Mouse (Mus musculus) ES-Bruce4 (cell line): Measurements from ENCODE around the gene Rhoj. TPM values are rescaled to one million over a fixed set of nuclear protein-coding genes. Genes with fewer than 3 reads are reported as not detected.

Experiments used
- H3K27ac ChIP-seq: 2 replicates; pipeline ENCODE4 v1.5.1; 2012; ENCODE audit warnings: low read length, inconsistent platforms; ENCODE audit not compliant: insufficient read depth
- H3K27me3 ChIP-seq: 2 replicates; pipeline ENCODE4 v1.6.1; 2012; ENCODE audit warnings: mild to moderate bottlenecking, low read length, inconsistent platforms; ENCODE audit not compliant: control insufficient read depth, poor library complexity, insufficient read depth, severe bottlenecking
- H3K36me3 ChIP-seq: 2 replicates; pipeline ENCODE4 v1.6.1; 2012; ENCODE audit warnings: inconsistent platforms, mild to moderate bottlenecking, low read length, moderate library complexity; ENCODE audit not compliant: control insufficient read depth, poor library complexity, insufficient read depth, severe bottlenecking
- H3K4me1 ChIP-seq: one replicate; pipeline ENCODE4 v1.8.1; 2011; ENCODE audit warnings: low read length; ENCODE audit not compliant: control insufficient read depth, insufficient read depth
- H3K4me3 ChIP-seq: 2 replicates; pipeline ENCODE4 v1.5.1; 2011; ENCODE audit warnings: low read depth, mild to moderate bottlenecking, low read length
- H3K9ac ChIP-seq: 2 replicates; pipeline ENCODE4 v1.6.1; 2012; ENCODE audit warnings: low read depth, mild to moderate bottlenecking, inconsistent platforms; ENCODE audit not compliant: poor library complexity, severe bottlenecking
- H3K9me3 ChIP-seq: replicated peaks from 2 replicates; pipeline ENCODE4 v1.6.1; 2012; ENCODE audit warnings: mild to moderate bottlenecking, low read length, inconsistent platforms; ENCODE audit not compliant: control insufficient read depth, poor library complexity, insufficient read depth, severe bottlenecking
- CTCF ChIP-seq: IDR thresholded peaks from one replicate; pipeline ENCODE4 v1.8.1; 2011; ENCODE audit warnings: low read depth, low read length
- EP300 ChIP-seq: IDR thresholded peaks from 2 replicates; pipeline ENCODE4 v1.6.1; 2011; ENCODE audit warnings: low read depth, low read length; ENCODE audit not compliant: insufficient read depth
- POLR2A ChIP-seq: IDR thresholded peaks from one replicate; pipeline ENCODE4 v1.8.1; 2011; ENCODE audit warnings: low read length; ENCODE audit not compliant: insufficient read depth
- polyA plus RNA-seq: library from polyadenylated mRNA; stranded (reverse); fragments of >200 nt; gene quantifications from 2 replicates; pipeline ENCODE4 v1.2.4, GENCODE M21; 2011; ENCODE audit warnings: low read depth; ENCODE audit not compliant: missing spikeins, insufficient read depth, insufficient read length

Rhoj gene
- polyA plus RNA-seq, 1 experiment, result not detected

DNA sequence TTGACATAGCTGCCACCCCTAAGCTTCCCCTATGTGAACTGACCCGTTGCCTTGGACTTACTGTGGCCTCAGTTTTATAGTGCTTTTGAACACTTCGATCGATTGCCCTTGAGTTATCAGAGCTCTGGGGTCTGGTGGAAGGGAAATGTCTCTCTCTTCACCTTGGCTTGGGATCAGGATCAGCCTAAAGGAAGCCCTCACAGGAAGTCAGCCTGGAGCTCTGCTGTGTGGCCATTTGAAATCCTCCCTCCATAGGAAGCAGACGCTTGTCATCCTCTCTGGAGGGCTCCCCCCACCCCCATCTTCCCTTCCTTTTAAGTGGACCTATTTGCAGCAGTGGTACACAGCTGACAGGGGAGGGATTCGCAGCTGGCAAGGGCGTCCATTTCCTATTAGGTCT lies 1.6 kb downstream of the Rhoj start:
- no peak overlapping the region for H3K27ac ChIP-seq
- H3K36me3 ChIP-seq, result no peaks in the 10 kb centered on the region
- no peak for TF ChIP-seq CTCF
- no peak for TF ChIP-seq POLR2A
- no peak for TF ChIP-seq EP300
- H3K9ac ChIP-seq, result no peak overlapping the region
- no peaks in the 10 kb centered on the region for H3K4me1 ChIP-seq
- H3K9me3 ChIP-seq, result no peaks in the 10 kb centered on the region
- H3K27me3 ChIP-seq, result peaks cover 4% of the 10 kb centered on the region; the same call in 1 of the 2 replicates
- no peak overlapping the region for H3K4me3 ChIP-seq

DNA sequence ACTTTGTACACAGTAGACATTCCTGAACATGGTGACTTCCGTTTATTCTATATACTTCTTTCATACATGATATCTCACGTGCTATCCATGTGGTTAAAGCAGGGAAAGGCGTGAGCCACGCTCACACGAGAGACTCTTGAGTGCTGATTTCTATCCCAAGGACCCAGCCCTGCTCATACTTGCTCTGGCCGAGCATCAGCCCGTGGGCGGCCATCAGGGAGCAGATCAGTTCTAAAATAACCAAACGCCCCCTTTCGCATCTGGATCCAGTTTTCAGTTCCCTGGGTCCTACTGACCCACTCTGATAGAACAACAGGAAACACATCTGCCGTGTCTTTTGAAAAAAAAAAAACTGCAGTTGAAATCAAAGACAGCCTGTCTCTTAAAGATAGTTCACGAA lies 2.6 kb downstream of the Rhoj start:
- Histone ChIP-seq H3K27me3 (peaks cover 4% of the 10 kb centered on the region; the same call in 1 of the 2 replicates), H3K9ac (no peak overlapping the region), H3K36me3 (no peaks in the 10 kb centered on the region), H3K4me3 (no peak overlapping the region), H3K27ac (no peak overlapping the region), H3K4me1 (no peaks in the 10 kb centered on the region), H3K9me3 (no peaks in the 10 kb centered on the region)
- TF ChIP-seq POLR2A, result no peak
- no peak for TF ChIP-seq EP300
- no peak for TF ChIP-seq CTCF

DNA sequence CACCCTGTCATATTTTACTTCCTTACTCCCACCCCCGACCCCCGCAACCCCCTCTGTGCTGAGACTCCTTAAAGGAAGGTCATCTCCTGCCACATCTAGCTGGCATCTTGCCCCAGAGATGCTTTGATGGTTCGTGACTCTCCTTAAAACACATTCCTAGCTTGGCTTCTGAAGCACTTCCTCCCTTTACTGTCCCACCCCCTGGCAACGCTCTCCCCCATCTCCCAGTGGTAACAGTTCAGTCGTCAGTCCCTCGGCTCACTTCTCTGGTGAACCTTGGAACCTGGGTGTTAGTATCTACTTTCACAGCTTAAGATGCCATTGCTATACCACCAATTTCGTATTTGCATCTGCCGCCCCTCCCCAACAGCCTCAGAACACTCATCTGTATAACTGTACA lies 3.8 kb downstream of the Rhoj start:
- no peaks in the 10 kb centered on the region for H3K9me3 ChIP-seq
- no peak overlapping the region for H3K27ac ChIP-seq
- no peak overlapping the region for H3K4me3 ChIP-seq
- no peak overlapping the region for H3K9ac ChIP-seq
- H3K36me3 ChIP-seq, result no peaks in the 10 kb centered on the region
- H3K27me3 ChIP-seq, result peaks cover 4% of the 10 kb centered on the region; the same call in 1 of the 2 replicates
- TF ChIP-seq EP300, result no peak
- TF ChIP-seq POLR2A, result no peak
- TF ChIP-seq CTCF, result no peak
- H3K4me1 ChIP-seq, result no peaks in the 10 kb centered on the region

DNA sequence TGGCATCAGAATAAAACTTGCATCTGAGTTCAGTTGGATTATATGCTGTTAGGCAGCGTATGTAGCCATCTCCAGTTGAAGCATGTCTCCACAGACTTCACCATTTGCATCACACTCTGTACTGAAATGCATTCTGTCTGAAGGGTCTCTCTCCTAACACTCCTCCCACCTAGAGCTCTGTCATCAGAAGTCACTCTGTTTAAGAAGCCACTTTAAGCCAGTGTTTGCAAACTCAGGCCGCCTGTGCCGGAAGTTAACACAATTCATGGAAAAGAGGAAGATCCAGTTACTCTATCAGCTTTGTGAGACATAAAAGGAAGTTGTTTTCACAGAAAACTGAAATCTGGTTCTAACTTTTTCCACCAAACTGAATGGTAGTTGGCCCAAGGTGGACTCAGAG lies 5.9 kb downstream of the Rhoj start:
- Histone ChIP-seq H3K27ac (no peak overlapping the region), H3K9ac (no peak overlapping the region), H3K27me3 (peaks cover 4% of the 10 kb centered on the region; the same call in 1 of the 2 replicates), H3K4me3 (no peak overlapping the region), H3K4me1 (no peaks in the 10 kb centered on the region), H3K9me3 (no peaks in the 10 kb centered on the region), H3K36me3 (no peaks in the 10 kb centered on the region)
- TF ChIP-seq POLR2A, result no peak
- TF ChIP-seq CTCF, result no peak
- no peak for TF ChIP-seq EP300

DNA sequence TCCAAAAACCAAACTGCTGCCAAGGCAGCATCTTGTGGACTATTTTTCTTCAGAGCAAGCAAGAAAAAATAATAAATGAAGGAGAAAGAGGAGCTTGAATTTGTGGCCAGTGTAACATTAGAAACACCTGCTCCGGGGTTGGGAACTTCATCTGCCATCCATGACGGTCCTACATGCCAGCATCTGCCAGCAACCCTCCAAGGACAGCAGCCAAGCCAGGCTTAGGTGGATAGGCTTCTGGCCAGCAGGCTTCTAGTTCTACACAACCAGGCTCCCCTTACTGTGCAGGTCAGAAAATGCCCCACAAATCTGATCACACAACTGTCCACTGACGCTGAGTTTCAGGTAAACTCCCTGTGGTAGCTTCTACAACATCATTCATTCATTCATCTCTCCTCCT lies 7.7 kb downstream of the Rhoj start:
- no peaks in the 10 kb centered on the region for H3K9me3 ChIP-seq
- H3K4me3 ChIP-seq, result no peak overlapping the region
- TF ChIP-seq EP300, result no peak
- no peak for TF ChIP-seq POLR2A
- no peak for TF ChIP-seq CTCF

DNA sequence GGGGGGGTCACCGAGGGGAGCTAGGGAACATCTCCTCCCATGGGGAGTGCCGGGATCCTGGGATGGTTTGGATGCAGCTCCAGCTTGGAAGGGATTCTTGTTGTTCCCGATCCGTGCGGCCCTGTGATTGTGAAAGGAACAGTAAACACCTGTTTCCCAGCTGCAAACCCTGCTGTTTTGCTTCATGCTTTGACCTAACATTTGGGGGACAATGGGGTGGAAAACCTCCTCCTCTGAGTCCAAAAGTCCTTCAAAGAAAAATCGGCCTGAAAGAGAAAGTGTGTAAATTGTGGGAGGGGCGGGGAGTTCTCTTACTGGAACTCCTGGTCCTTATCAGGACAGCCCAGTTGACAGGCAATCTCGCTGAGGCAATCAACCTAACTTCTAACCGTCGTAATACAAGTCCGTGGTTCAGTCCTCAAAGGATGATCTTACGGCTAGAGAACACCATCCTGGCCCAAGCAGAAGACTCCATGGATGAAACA lies 12.4 kb downstream of the Rhoj start:
- Histone ChIP-seq H3K4me1 (no peaks in the 10 kb centered on the region), H3K36me3 (no peaks in the 10 kb centered on the region), H3K27ac (no peak overlapping the region), H3K9me3 (no peaks in the 10 kb centered on the region), H3K9ac (no peak overlapping the region), H3K4me3 (no peak overlapping the region), H3K27me3 (no peaks in the 10 kb centered on the region)
- TF ChIP-seq EP300 (no peak), POLR2A (no peak), CTCF (no peak)

More for the DNA sequence above, 7.7 kb downstream of the Rhoj start:
- H3K36me3 ChIP-seq, result no peaks in the 10 kb centered on the region
- no peaks in the 10 kb centered on the region for H3K4me1 ChIP-seq
- H3K9ac ChIP-seq, result no peak overlapping the region
- H3K27me3 ChIP-seq, result no peaks in the 10 kb centered on the region
- no peak overlapping the region for H3K27ac ChIP-seq

DNA sequence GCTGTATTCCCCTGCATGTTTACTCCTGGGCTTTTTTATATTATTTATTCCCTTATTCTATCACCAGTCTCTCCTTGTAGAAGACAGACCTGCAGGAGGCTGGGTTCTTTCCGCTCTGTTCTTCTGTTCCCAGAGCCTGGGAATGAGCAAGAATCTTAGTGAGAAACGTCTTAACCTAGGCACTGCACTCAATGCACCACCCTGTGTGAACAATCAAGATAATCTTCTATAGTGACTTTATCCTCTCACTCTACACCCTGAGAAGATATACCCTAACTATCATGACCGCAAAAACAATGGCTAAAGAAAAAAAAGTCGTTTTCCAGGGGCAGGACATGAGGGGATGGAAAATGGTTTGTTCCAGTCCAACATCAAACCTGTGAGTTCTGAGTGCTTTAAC lies 13.1 kb downstream of the Rhoj start:
- Histone ChIP-seq H3K9ac (no peak overlapping the region), H3K4me1 (no peaks in the 10 kb centered on the region), H3K36me3 (no peaks in the 10 kb centered on the region), H3K27ac (no peak overlapping the region), H3K27me3 (no peaks in the 10 kb centered on the region; the same call in 1 of the 2 replicates), H3K9me3 (no peaks in the 10 kb centered on the region), H3K4me3 (no peak overlapping the region)
- no peak for TF ChIP-seq EP300
- no peak for TF ChIP-seq CTCF
- no peak for TF ChIP-seq POLR2A
